In the genomic region with DNA sequence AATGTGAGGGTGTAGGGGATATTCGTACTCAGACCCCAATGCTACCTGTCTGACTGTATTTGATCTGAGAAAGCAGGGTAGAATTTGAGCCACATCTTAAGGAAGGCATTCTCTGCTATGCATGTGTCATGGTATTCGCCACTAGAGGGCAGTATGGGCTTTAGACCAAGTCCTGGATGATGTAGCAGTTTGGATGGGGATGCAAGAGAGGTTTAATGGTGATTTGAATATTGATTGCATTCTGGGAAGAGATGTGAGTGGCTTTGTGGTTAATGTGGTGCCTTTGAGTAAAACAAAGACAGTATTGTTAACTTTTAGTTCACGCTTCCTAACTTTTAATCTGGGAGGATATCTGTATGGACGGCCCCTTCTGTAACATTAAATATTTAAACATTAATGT, we compare ENCODE assay signal across 8 mouse cellular contexts. TPM values are rescaled to one million over a fixed set of nuclear protein-coding genes. Genes with fewer than 3 reads are reported as not detected.
DNase-seq lines count a peak whose midpoint lies in the region; ATAC-seq lines count a peak whose summit lies in the region.

No protein-coding gene starts in this region.

- no peaks in the 10 kb centered on the region for H3K36me3 ChIP-seq in hindbrain, embryonic 12.5 days

- H3K27me3 ChIP-seq in hindbrain, embryonic 12.5 days, result no peaks in the 10 kb centered on the region

- H3K9ac ChIP-seq in hindbrain, embryonic 12.5 days, result no peak overlapping the region

- 45% methylated on average over 4 of the region's 4 CpGs for WGBS in hindbrain, embryonic 12.5 days

- peaks cover 7% of the 10 kb centered on the region for H3K4me1 ChIP-seq in hindbrain, embryonic 12.5 days

- peak; percentile 26 for DNase-seq in gastrocnemius, postnatal 10 days
- no peak for DNase-seq in gastrocnemius, postnatal 25 days
- peak; percentile 94 for DNase-seq in 3T3-L1 (ENCODE audit: low read depth, low spot score)
- DNase-seq in adipocyte (ENCODE audit: low spot score), result peak; percentile 79
- peak; percentile 89 for DNase-seq in embryo, embryonic 10 days (ENCODE audit: low spot score)
- peak; percentile 60 for DNase-seq in lung, postnatal 10 days
- peak; percentile 55 to 77 for DNase-seq in spleen, postnatal 4 days (ENCODE audit: low spot score in 2 of 2)

- H3K9me3 ChIP-seq in hindbrain, embryonic 12.5 days (replicated peaks), result no peaks in the 10 kb centered on the region

- no peak overlapping the region for H3K4me3 ChIP-seq in hindbrain, embryonic 12.5 days

- no peak overlapping the region for H3K27ac ChIP-seq in hindbrain, embryonic 12.5 days

- peak; percentile 77 for ATAC-seq in hindbrain, embryonic 12.5 days (ENCODE audit: low FRiP score)

- no peak overlapping the region for H3K4me2 ChIP-seq in hindbrain, embryonic 12.5 days (replicated peaks)

RNA-seq across cellular contexts. Expression of a gene that starts 22.3 kb away (rescaled TPM):
- under 1 TPM in 1 of 2 experiments, not detected in 1; 0.09 TPM for total RNA-seq in gastrocnemius, postnatal 10 days (2021)
- total RNA-seq in gastrocnemius, postnatal 25 days (2021), result not detected
- 1.6 and 1.7 TPM in 2 replicates for polyA plus RNA-seq in hindbrain, embryonic 12.5 days (2016; fragmentation: Nextera tagmentation; extraction: Ambion mirVana)
